Comparison of ENCODE assay signal across 10 mouse cellular contexts in genomic region chr14:22651131-22651952, GRCm38 (mm10).
DNase-seq lines count a peak whose midpoint lies in the region; ATAC-seq and TF ChIP-seq lines count a peak whose summit lies in the region.
"Had no signal": no experiment of that assay in that cellular context is flagged by ENCODE, and none has a peak within 500 bp of the region (broad histone marks: within the 10 kb centered on the region; RNA-seq: fewer than 3 reads in every experiment).

No protein-coding gene starts in this region.

- no peaks in the 10 kb centered on the region for H3K36me3 ChIP-seq in heart, embryonic 12.5 days
- H3K36me3 ChIP-seq in limb, embryonic 10.5 days, result no peaks in the 10 kb centered on the region
- H3K36me3 ChIP-seq in liver, embryonic 11.5 days (ENCODE audit: control insufficient read depth, insufficient read depth, low read length), result no peaks in the 10 kb centered on the region
- H3K36me3 ChIP-seq: midbrain, embryonic 12.5 days had no signal

- intact Hi-C loops in heart, postnatal 14 days (cut with DNase I), result no loop called here
- intact Hi-C loops in left cerebral cortex, adult 2 months (cut with DNase I), result no loop called here

- ATAC-seq in heart, embryonic 12.5 days (ENCODE audit: insufficient number of reproducible peaks, low FRiP score), result no peak
- ATAC-seq in liver, embryonic 11.5 days (replicated peaks; ENCODE audit: low FRiP score), result no peak

- peaks cover 4% of the 10 kb centered on the region; the same call in 1 of the 2 replicates for H3K27me3 ChIP-seq in heart, embryonic 12.5 days (replicated peaks)
- peaks cover 48% of the 10 kb centered on the region for H3K27me3 ChIP-seq in limb, embryonic 10.5 days (ENCODE audit: low read depth, poor library complexity, severe bottlenecking)
- H3K27me3 ChIP-seq in liver, embryonic 11.5 days (replicated peaks; ENCODE audit: control insufficient read depth, insufficient read depth, low read length), result no peaks in the 10 kb centered on the region

- no peak for TF ChIP-seq CTCF in left cerebral cortex, adult 2 months (IDR thresholded peaks at IDR 0.05)

- WGBS in heart, embryonic 12.5 days, result 40% methylated on average over 14 of the region's 14 CpGs
- WGBS in limb, embryonic 10.5 days, result 19% methylated on average over 14 of the region's 14 CpGs
- WGBS in liver, embryonic 11.5 days, result 48% methylated on average over 14 of the region's 14 CpGs

- H3K27ac ChIP-seq in heart, embryonic 12.5 days (ENCODE audit: poor library complexity, severe bottlenecking), result no peak overlapping the region
- H3K27ac ChIP-seq in limb, embryonic 10.5 days, result peak overlapping the region; percentile 4; the same call in 1 of the 2 replicates
- H3K27ac ChIP-seq in liver, embryonic 11.5 days (ENCODE audit: low read depth, low read length), result no peak overlapping the region
- H3K27ac ChIP-seq in left cerebral cortex, adult 2 months, result no peak overlapping the region
- H3K27ac ChIP-seq: midbrain, embryonic 12.5 days had no signal

- no peak overlapping the region for H3K9ac ChIP-seq in heart, embryonic 12.5 days
- H3K9ac ChIP-seq in liver, embryonic 11.5 days (ENCODE audit: low read depth, low read length), result no peak overlapping the region
- H3K9ac ChIP-seq: midbrain, embryonic 12.5 days had no signal

- H3K4me3 ChIP-seq in heart, embryonic 12.5 days, result no peak overlapping the region
- no peak overlapping the region for H3K4me3 ChIP-seq in limb, embryonic 10.5 days
- no peak overlapping the region for H3K4me3 ChIP-seq in liver, embryonic 11.5 days (ENCODE audit: low read depth, low read length)
- H3K4me3 ChIP-seq in left cerebral cortex, adult 2 months, result no peak overlapping the region
- H3K4me3 ChIP-seq: midbrain, embryonic 12.5 days had no signal

- peak overlapping the region; percentile 30 for H3K4me2 ChIP-seq in heart, embryonic 12.5 days
- H3K4me2 ChIP-seq in liver, embryonic 11.5 days, result no peak overlapping the region
- H3K4me2 ChIP-seq: midbrain, embryonic 12.5 days had no signal

- no peaks in the 10 kb centered on the region for H3K9me3 ChIP-seq in heart, embryonic 12.5 days (replicated peaks)
- H3K9me3 ChIP-seq in limb, embryonic 10.5 days (replicated peaks), result no peaks in the 10 kb centered on the region
- H3K9me3 ChIP-seq in liver, embryonic 11.5 days (ENCODE audit: control insufficient read depth, low read length), result no peaks in the 10 kb centered on the region
- H3K9me3 ChIP-seq: midbrain, embryonic 12.5 days had no signal

- DNase-seq in heart, postnatal 14 days, result no peak
- peak; percentile 5 for DNase-seq in adrenal gland, postnatal 10 days
- peak; percentile 30 to 47 for DNase-seq in gastrocnemius, adult 8-10 months (ENCODE audit: low spot score in 2 of 2)
- peak; percentile 59 for DNase-seq in limb, embryonic 10.5 days (ENCODE audit: low spot score)
- no peak for DNase-seq in testis, postnatal 10 days (ENCODE audit: low spot score)
- no peak for DNase-seq in liver, embryonic 11.5 days (ENCODE audit: low spot score)
- DNase-seq in left cerebral cortex, adult 2 months (ENCODE audit: extremely low spot score in 1 of 2, low spot score in 2 of 2), result no peak
- DNase-seq: right cerebral cortex, adult 18-20 months had no signal

- peaks cover 44% of the 10 kb centered on the region for H3K4me1 ChIP-seq in heart, embryonic 12.5 days (replicated peaks)
- peaks cover 54% of the 10 kb centered on the region for H3K4me1 ChIP-seq in limb, embryonic 10.5 days
- H3K4me1 ChIP-seq in liver, embryonic 11.5 days (replicated peaks; ENCODE audit: control insufficient read depth, insufficient read depth, low read length), result peaks cover 14% of the 10 kb centered on the region

Comparison
In these comparisons a context has a peak if more than half of its experiments do, and no peak if none do; other contexts are left out.
1. DNase-seq: peak in adrenal gland, postnatal 10 days (single experiment), gastrocnemius, adult 8-10 months (2 of 2) and limb, embryonic 10.5 days (single experiment); none in heart, postnatal 14 days (0 of 2), testis, postnatal 10 days (single experiment), liver, embryonic 11.5 days (single experiment) and left cerebral cortex, adult 2 months (0 of 2).